In the genomic region with DNA sequence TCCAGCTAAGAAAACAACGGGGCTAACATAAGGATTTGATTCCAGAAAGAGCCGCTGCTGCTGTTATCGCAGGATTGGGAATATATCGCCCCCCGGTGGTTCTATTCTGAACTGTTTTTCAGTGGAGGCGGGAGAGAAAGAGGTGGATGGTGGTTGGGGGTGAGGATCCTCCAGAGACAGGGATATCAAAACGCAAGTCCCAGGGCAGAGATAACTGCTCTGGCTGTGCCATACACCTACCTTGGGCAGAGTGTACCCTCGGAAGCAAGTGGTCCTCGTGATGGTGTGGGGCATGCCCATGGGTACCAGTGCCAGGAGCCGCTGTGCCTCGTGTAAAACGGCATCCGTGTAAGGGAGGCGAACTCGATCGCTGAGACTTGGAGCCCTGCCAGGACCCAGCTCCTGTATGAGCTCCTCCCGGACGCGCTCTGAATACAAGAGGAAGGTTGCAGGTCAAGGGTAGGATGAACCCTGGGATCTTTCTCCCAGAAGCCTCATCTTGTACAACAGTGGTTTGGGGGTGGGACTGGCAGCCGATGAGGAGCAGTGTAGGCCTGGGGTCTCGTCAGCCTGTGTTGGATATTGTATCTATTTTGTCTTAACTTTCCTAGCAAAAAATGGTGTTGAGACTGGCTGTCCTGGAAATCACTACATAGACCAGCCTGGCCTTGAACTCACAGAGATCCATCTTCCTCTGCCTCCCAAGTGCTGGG, we compare ENCODE assay signal across 8 mouse cellular contexts. TPM values are rescaled to one million over a fixed set of nuclear protein-coding genes. Genes with fewer than 3 reads are reported as not detected.
DNase-seq lines count a peak whose midpoint lies in the region; ATAC-seq lines count a peak whose summit lies in the region.

No protein-coding gene starts in this region.

- peak; percentile 51 for DNase-seq in cerebellum, adult 11 months
- peak; percentile 70 for DNase-seq in gastrocnemius, postnatal 14 days
- DNase-seq in intestine, embryonic 14.5 days (ENCODE audit: low spot score), result peak; percentile 93
- peak; percentile 32 to 84 for DNase-seq in left cerebral cortex, adult 9 months (ENCODE audit: low spot score in 2 of 2)
- peak; percentile 84 to 87 for DNase-seq in right cerebral cortex, postnatal 10 days (ENCODE audit: low spot score in 2 of 2)

- no peak for ATAC-seq in cerebellum, adult (ENCODE audit: insufficient number of reproducible peaks, low FRiP score, low TSS enrichment)
- ATAC-seq in common myeloid progenitor, adult 5-6 weeks (replicated peaks; ENCODE audit: low read depth, poor library complexity, severe bottlenecking), result peak; percentile 91
- ATAC-seq in intestine, embryonic 14.5 days (replicated peaks; ENCODE audit: low FRiP score, low TSS enrichment, low read depth), result peak; percentile 40; the same call in 1 of the 2 replicates
- ATAC-seq in megakaryocyte-erythroid progenitor cell, adult 5-6 weeks (replicated peaks; ENCODE audit: low FRiP score, low TSS enrichment, poor library complexity, severe bottlenecking), result peak; percentile 77

- H3K27ac ChIP-seq in intestine, embryonic 14.5 days (ENCODE audit: low read depth), result no peak overlapping the region

- H3K4me3 ChIP-seq in intestine, embryonic 14.5 days (ENCODE audit: low read depth, low read length), result peak overlapping the region; percentile 17; the same call in 1 of the 2 replicates

- no peaks in the 10 kb centered on the region for H3K9me3 ChIP-seq in intestine, embryonic 14.5 days (ENCODE audit: control insufficient read depth, low read length)

- WGBS in intestine, embryonic 14.5 days, result 20% methylated on average over 21 of the region's 21 CpGs

- peak overlapping the region; percentile 34; the same call in 1 of the 2 replicates for H3K9ac ChIP-seq in intestine, embryonic 14.5 days (ENCODE audit: low read length)

- intact Hi-C loops in gastrocnemius, postnatal 14 days (cut with DNase I; ENCODE audit: low total_unique reads), result loop anchor here (2.0 kb wide), 1 partner anchor 49 kb away; no protein-coding TSS in a partner anchor

- H3K36me3 ChIP-seq in intestine, embryonic 14.5 days (ENCODE audit: control insufficient read depth, insufficient read depth, low read length), result no peaks in the 10 kb centered on the region

- H3K27me3 ChIP-seq in intestine, embryonic 14.5 days (replicated peaks; ENCODE audit: control insufficient read depth, insufficient read depth, low read length), result no peaks in the 10 kb centered on the region

- peaks cover 14% of the 10 kb centered on the region for H3K4me1 ChIP-seq in intestine, embryonic 14.5 days (replicated peaks; ENCODE audit: control insufficient read depth, insufficient read depth, low read length)

- peak overlapping the region; percentile 41; the same call in 1 of the 2 replicates for H3K4me2 ChIP-seq in intestine, embryonic 14.5 days (ENCODE audit: low read length)

RNA-seq across cellular contexts. Expression of gene Cyp2s1, which starts 10.9 kb away (rescaled TPM):
- total RNA-seq in common myeloid progenitor, adult 5-6 weeks (2017), result 0.27 and 0.29 TPM in 2 replicates
- total RNA-seq in gastrocnemius, postnatal 14 days (2021), result under 1 TPM; 0.16 to 0.43 TPM
- polyA plus RNA-seq in intestine, embryonic 14.5 days (2014; fragmentation: Nextera tagmentation; extraction: Ambion mirVana), result 30.6 and 34.6 TPM in 2 replicates
- total RNA-seq in megakaryocyte-erythroid progenitor cell, adult 5-6 weeks (2014; fragmentation: Nextera tagmentation), result not detected in 2 replicates
- not detected in 2 replicates for total RNA-seq in megakaryocyte-erythroid progenitor cell, adult 5-6 weeks (2017)

RNA-seq across cellular contexts. Expression of gene Axl, which starts 17.3 kb away (rescaled TPM):
- total RNA-seq in common myeloid progenitor, adult 5-6 weeks (2017), result 0.96 and 4.0 TPM in 2 replicates
- total RNA-seq in gastrocnemius, postnatal 14 days (2021), result 10 to 100 TPM; 68.6 to 82.2 TPM
- polyA plus RNA-seq in intestine, embryonic 14.5 days (2014; fragmentation: Nextera tagmentation; extraction: Ambion mirVana), result 71.1 and 73.5 TPM in 2 replicates
- total RNA-seq in megakaryocyte-erythroid progenitor cell, adult 5-6 weeks (2014; fragmentation: Nextera tagmentation), result 0.68 and 1.0 TPM in 2 replicates
- 0.70 and 1.4 TPM in 2 replicates for total RNA-seq in megakaryocyte-erythroid progenitor cell, adult 5-6 weeks (2017)

RNA-seq across cellular contexts. Expression of gene Hnrnpul1, which starts 51.2 kb away (rescaled TPM):
- 128 and 173 TPM in 2 replicates for total RNA-seq in common myeloid progenitor, adult 5-6 weeks (2017)
- total RNA-seq in gastrocnemius, postnatal 14 days (2021), result 10 to 100 TPM; 67.9 to 69.5 TPM
- 65.1 and 68.4 TPM in 2 replicates for polyA plus RNA-seq in intestine, embryonic 14.5 days (2014; fragmentation: Nextera tagmentation; extraction: Ambion mirVana)
- total RNA-seq in megakaryocyte-erythroid progenitor cell, adult 5-6 weeks (2014; fragmentation: Nextera tagmentation), result 171 and 188 TPM in 2 replicates
- 139 and 159 TPM in 2 replicates for total RNA-seq in megakaryocyte-erythroid progenitor cell, adult 5-6 weeks (2017)

Comparison
In these comparisons a context has a peak if more than half of its experiments do, and no peak if none do; other contexts are left out.
1. RNA of gene Axl, which starts 17.3 kb away (total RNA-seq): 68.6 to 82.2 TPM in gastrocnemius, postnatal 14 days; 0.96 to 4.0 TPM in common myeloid progenitor, adult 5-6 weeks and 0.68 to 1.4 TPM in megakaryocyte-erythroid progenitor cell, adult 5-6 weeks; every median in the first group is over 10 times any median in the second.
2. Peak in every context shown above with its lines, with median percentiles within 50 percentile points of each other: DNase-seq.